Mouse (Mus musculus) cortical plate, adult 2 months (tissue): ENCODE results near the gene Zfp324.
A peak's percentile ranks its signal among the peaks of the same experiment; 100 is the strongest.

ENCODE experiments used
- CTCF ChIP-seq: fragments of 200-500 bp; IDR thresholded peaks from 2 replicates; pipeline ENCODE4 v1.5.1; 2011; ENCODE audit warnings: mild to moderate bottlenecking, control low read depth, low read length; ENCODE audit not compliant: insufficient read depth; ENCODE audit errors: extremely low read depth
- POLR2A ChIP-seq: fragments of 200-500 bp; IDR thresholded peaks from 2 replicates; pipeline ENCODE4 v1.6.1; 2011; ENCODE audit warnings: mild to moderate bottlenecking, low read length, control low read depth; ENCODE audit not compliant: insufficient read depth; ENCODE audit errors: extremely low read depth

DNA sequence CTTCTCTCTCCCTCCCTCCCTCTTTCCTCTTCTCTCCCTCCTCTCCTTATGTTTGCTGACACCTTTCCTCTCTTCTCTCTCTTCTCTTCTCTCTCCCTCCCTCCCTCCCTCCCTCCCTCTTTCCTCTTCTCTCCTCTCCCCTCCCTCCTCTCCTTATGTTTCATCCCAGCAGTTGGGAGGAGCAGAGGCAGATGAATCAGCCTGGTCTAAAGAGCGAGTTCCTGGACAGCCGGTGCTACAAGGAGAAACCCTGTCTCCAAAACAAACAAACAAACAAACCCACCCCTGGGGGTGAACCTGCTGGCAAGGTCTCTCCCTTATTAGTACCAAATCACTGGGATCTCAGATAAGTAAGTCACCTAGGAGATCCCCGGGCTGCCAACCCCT is 44.3 kb upstream of the Zfp324 start:
- TF ChIP-seq POLR2A (0 out of 2 replicates have a peak, but pooled peaks have one; percentile 39), CTCF (no peak)
